Mouse (Mus musculus): ENCODE measurements at regions not wholly inside any gene's neighbourhood (a gene's known extent, or its start where the extent isn't known, plus 50 kb on each side); places are given as distances from the start of the nearest gene placed in this dataset.

GRCm38 (mm10) chr2:147561220-147561619 lies 199.5 kb downstream of the Pax1 start:
- Histone ChIP-seq H3K4me3 (replicated peaks) (no peak overlapping the region), H3K36me3 (replicated peaks; ENCODE audit: low read length) (no peaks in the 10 kb centered on the region), H3K4me1 (no peaks in the 10 kb centered on the region), H3K27me3 (replicated peaks) (no peaks in the 10 kb centered on the region), H3K9me3 (peaks cover 11% of the 10 kb centered on the region)
- TF ChIP-seq FLI1 (IDR thresholded peaks at IDR 0.05; ENCODE audit: low read length), result no peak
- TF ChIP-seq GATA1 (IDR thresholded peaks at IDR 0.05; ENCODE audit: borderline replicate concordance, low read length), result no peak

GRCm38 (mm10) chr2:147560426-147561155 lies 198.9 kb downstream of the Pax1 start:
- Histone ChIP-seq H3K27me3 (replicated peaks) (no peaks in the 10 kb centered on the region), H3K36me3 (replicated peaks; ENCODE audit: low read length) (no peaks in the 10 kb centered on the region), H3K4me1 (no peaks in the 10 kb centered on the region), H3K9me3 (peaks cover 11% of the 10 kb centered on the region), H3K4me3 (replicated peaks) (no peak overlapping the region)
- TF ChIP-seq GATA1 (IDR thresholded peaks at IDR 0.05; ENCODE audit: borderline replicate concordance, low read length) (no peak), FLI1 (IDR thresholded peaks at IDR 0.05; ENCODE audit: low read length) (no peak)

GRCm38 (mm10) chr2:147529161-147529560 lies 167.4 kb downstream of the Pax1 start:
- Histone ChIP-seq H3K36me3 (replicated peaks; ENCODE audit: low read length) (no peaks in the 10 kb centered on the region), H3K27me3 (replicated peaks) (no peaks in the 10 kb centered on the region), H3K4me3 (replicated peaks) (no peak overlapping the region), H3K4me1 (no peaks in the 10 kb centered on the region), H3K9me3 (0 out of 2 replicates have a peak, but pooled peaks cover 5% of the 10 kb centered on the region)
- TF ChIP-seq GATA1 (IDR thresholded peaks at IDR 0.05; ENCODE audit: borderline replicate concordance, low read length) (no peak), FLI1 (IDR thresholded peaks at IDR 0.05; ENCODE audit: low read length) (no peak)

GRCm38 (mm10) chr2:147515436-147515835 lies 153.7 kb downstream of the Pax1 start:
- no peaks in the 10 kb centered on the region for H3K36me3 ChIP-seq (replicated peaks; ENCODE audit: low read length)
- TF ChIP-seq GATA1 (IDR thresholded peaks at IDR 0.05; ENCODE audit: borderline replicate concordance, low read length) (no peak), FLI1 (IDR thresholded peaks at IDR 0.05; ENCODE audit: low read length) (no peak)
- no peak overlapping the region for H3K4me3 ChIP-seq (replicated peaks)
- H3K27me3 ChIP-seq (replicated peaks), result no peaks in the 10 kb centered on the region
- no peaks in the 10 kb centered on the region for H3K4me1 ChIP-seq
- H3K9me3 ChIP-seq, result no peaks in the 10 kb centered on the region

- no peaks in the 10 kb centered on the region for H3K36me3 ChIP-seq (replicated peaks; ENCODE audit: low read length)
- no peaks in the 10 kb centered on the region for H3K27me3 ChIP-seq (replicated peaks)
- no peak for TF ChIP-seq FLI1 (IDR thresholded peaks at IDR 0.05; ENCODE audit: low read length)
- no peak for TF ChIP-seq GATA1 (IDR thresholded peaks at IDR 0.05; ENCODE audit: borderline replicate concordance, low read length)
- no peaks in the 10 kb centered on the region for H3K4me1 ChIP-seq
- H3K9me3 ChIP-seq, result no peaks in the 10 kb centered on the region
- no peak overlapping the region for H3K4me3 ChIP-seq (replicated peaks)
These were observed 153.0 kb downstream of the Pax1 start for GRCm38 (mm10) chr2:147514748-147515147.

GRCm38 (mm10) chr2:147503962-147504361 lies 142.2 kb downstream of the Pax1 start:
- Histone ChIP-seq H3K9me3 (peaks cover 3% of the 10 kb centered on the region; the same call in 1 of the 2 replicates), H3K27me3 (replicated peaks) (no peaks in the 10 kb centered on the region), H3K4me3 (replicated peaks) (no peak overlapping the region), H3K4me1 (no peaks in the 10 kb centered on the region), H3K36me3 (replicated peaks; ENCODE audit: low read length) (no peaks in the 10 kb centered on the region)
- TF ChIP-seq FLI1 (IDR thresholded peaks at IDR 0.05; ENCODE audit: low read length), result no peak
- TF ChIP-seq GATA1 (IDR thresholded peaks at IDR 0.05; ENCODE audit: borderline replicate concordance, low read length), result no peak

- TF ChIP-seq GATA1 (IDR thresholded peaks at IDR 0.05; ENCODE audit: borderline replicate concordance, low read length), result no peak
- TF ChIP-seq FLI1 (IDR thresholded peaks at IDR 0.05; ENCODE audit: low read length), result no peak
- Histone ChIP-seq H3K36me3 (replicated peaks; ENCODE audit: low read length) (no peaks in the 10 kb centered on the region), H3K4me1 (no peaks in the 10 kb centered on the region), H3K9me3 (peaks cover 3% of the 10 kb centered on the region; the same call in 1 of the 2 replicates), H3K4me3 (replicated peaks) (no peak overlapping the region), H3K27me3 (replicated peaks) (no peaks in the 10 kb centered on the region)
These were observed 137.0 kb downstream of the Pax1 start for GRCm38 (mm10) chr2:147498731-147499130.

GRCm38 (mm10) chr2:147455932-147456331 lies 94.2 kb downstream of the Pax1 start:
- Histone ChIP-seq H3K9me3 (peaks cover 13% of the 10 kb centered on the region), H3K27me3 (replicated peaks) (no peaks in the 10 kb centered on the region), H3K4me3 (replicated peaks) (no peak overlapping the region), H3K36me3 (replicated peaks; ENCODE audit: low read length) (no peaks in the 10 kb centered on the region), H3K4me1 (no peaks in the 10 kb centered on the region)
- TF ChIP-seq FLI1 (IDR thresholded peaks at IDR 0.05; ENCODE audit: low read length) (no peak), GATA1 (IDR thresholded peaks at IDR 0.05; ENCODE audit: borderline replicate concordance, low read length) (no peak)

GRCm38 (mm10) chr2:147454362-147455257 lies 92.9 kb downstream of the Pax1 start:
- no peaks in the 10 kb centered on the region for H3K27me3 ChIP-seq (replicated peaks)
- no peaks in the 10 kb centered on the region for H3K36me3 ChIP-seq (replicated peaks; ENCODE audit: low read length)
- H3K4me1 ChIP-seq, result no peaks in the 10 kb centered on the region
- no peak for TF ChIP-seq FLI1 (IDR thresholded peaks at IDR 0.05; ENCODE audit: low read length)
- no peak for TF ChIP-seq GATA1 (IDR thresholded peaks at IDR 0.05; ENCODE audit: borderline replicate concordance, low read length)
- H3K4me3 ChIP-seq (replicated peaks), result no peak overlapping the region
- peaks cover 3% of the 10 kb centered on the region for H3K9me3 ChIP-seq
